Mouse (Mus musculus) central nervous system, embryonic 18 days (tissue): Measurements from ENCODE around the gene Hesx1. TPM values are rescaled to one million over a fixed set of nuclear protein-coding genes. Genes with fewer than 3 reads are reported as not detected.

Experiments used
- polyA plus RNA-seq: library from polyadenylated mRNA; depleted of rRNA; stranded (reverse); fragments of >200 nt; gene quantifications from 2 replicates; pipeline ENCODE4 v1.2.3, GENCODE M21; 2012; rRNA removed

Gene Hesx1
- polyA plus RNA-seq: 0.11 TPM in 1 of 2 replicates, not detected in the other

GRCm38 (mm10) chr14:26994211-26994741 is at the start of gene Hesx1:
TSS of gene Hesx1 (plus strand) at chr14:26994416.

DNA sequence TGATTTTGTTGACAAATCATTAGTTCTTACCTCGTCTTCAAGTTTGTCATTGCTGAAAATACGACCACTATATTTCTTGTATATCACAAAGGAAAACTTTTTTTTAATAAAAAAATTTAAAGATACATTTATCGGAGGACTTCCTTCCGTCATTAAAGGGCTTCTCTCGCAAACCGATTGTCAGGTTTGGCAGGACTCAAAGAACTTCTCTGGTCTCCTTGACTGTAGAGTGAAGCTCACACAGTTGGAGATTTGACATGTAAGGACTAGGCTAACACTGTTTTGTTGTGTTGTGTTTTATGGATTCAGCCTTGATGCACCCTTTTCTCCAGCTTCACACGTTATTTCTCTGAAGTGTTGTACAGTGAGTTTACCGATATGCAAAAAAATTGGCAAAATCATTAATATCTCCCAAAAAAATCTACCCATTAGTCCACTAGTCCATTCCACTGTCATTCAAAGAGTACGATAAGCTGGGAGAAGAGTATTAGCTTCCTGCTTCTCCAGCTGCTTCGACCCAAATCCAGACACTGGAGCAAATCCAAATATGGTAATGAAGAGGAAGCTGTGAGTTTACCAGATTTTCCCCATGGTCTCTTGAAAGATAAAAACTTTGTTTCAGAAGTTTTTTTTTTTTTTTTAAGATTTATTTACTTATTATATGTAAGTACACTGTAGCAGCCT is 23.0 kb upstream of the Hesx1 start, which contains the start of gene Appl1:
Gene Appl1, minus strand, starts transcription at position 127 of the 684 bp plus-strand sequence.

GRCm38 (mm10) chr14:27038783-27039182 is 44.6 kb downstream of the Hesx1 start, which contains the start of gene Il17rd:
TSS of gene Il17rd (plus strand) at chr14:27038941.

Other genes starting within 250 kb of the Hesx1 start
- 0.27 TPM in 2 replicates for gene Asb14, start 99.9 kb upstream of the Hesx1 start, polyA plus RNA-seq
- 37.2 and 37.8 TPM in 2 replicates for gene Appl1, start 23.2 kb upstream of the Hesx1 start, polyA plus RNA-seq
- 3.3 and 4.2 TPM in 2 replicates for gene Il17rd, start 44.5 kb downstream of the Hesx1 start, polyA plus RNA-seq
- gene Arhgef3, start 120.5 kb downstream of the Hesx1 start, polyA plus RNA-seq: 9.2 and 10.1 TPM in 2 replicates